Mouse (Mus musculus): ENCODE results near the gene Cox7a2. TPM values are rescaled to one million over a fixed set of nuclear protein-coding genes. Genes with fewer than 3 reads are reported as not detected.

Cox7a2 gene
- total RNA-seq, 2 experiments from 2014 or later = 343 to 356 TPM

GRCm38 (mm10) chr9:79723090-79723489 lies 36.6 kb downstream of the Cox7a2 start:
- DNase-seq (ENCODE audit: extremely low spot score in 1 of 2, low spot score in 2 of 2) = peak in 1 of 2 experiments; percentile 26
- TF ChIP-seq CTCF (IDR thresholded peaks at IDR 0.05) = peak; percentile 78
- Histone ChIP-seq H3K27ac (no peak overlapping the region), H3K4me3 (no peak overlapping the region)
- intact Hi-C loops (cut with DNase I) = loop anchor here (1.0 to 5.0 kb wide), 3 partner anchors 935 to 1126 kb away; no protein-coding TSS in a partner anchor

DNA sequence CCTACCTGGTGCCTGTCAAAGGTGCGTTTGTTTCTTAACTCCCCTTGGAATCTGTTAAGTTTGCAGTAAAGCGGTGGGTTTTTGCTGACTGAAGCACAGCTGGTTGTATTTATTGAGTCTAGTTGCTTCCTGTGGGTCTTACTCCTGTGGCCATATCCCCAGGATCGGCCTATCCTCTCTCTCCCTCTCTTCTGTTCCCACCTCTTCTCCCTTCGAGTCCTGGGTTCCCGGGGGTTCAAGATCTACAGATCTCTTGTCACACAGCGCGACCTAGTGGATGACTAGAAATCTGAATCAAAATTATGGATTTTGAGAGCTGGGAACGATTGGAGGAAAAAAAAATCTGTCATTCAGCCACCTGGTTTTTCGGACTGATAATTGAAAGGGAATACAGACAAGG lies 38.6 kb downstream of the Cox7a2 start:
- DNase-seq (ENCODE audit: extremely low spot score in 1 of 2, low spot score in 2 of 2) = peak; percentile 43 to 45
- intact Hi-C loops (cut with DNase I) = loop anchor here (1.0 to 5.0 kb wide), 5 partner anchors 613 to 1124 kb away; no protein-coding TSS in a partner anchor
- peak; percentile 71 for TF ChIP-seq CTCF (IDR thresholded peaks at IDR 0.05)
- no peak overlapping the region for H3K4me3 ChIP-seq
- H3K27ac ChIP-seq = no peak overlapping the region

GRCm38 (mm10) chr9:79720143-79720542 lies 39.5 kb downstream of the Cox7a2 start:
- no peak overlapping the region for H3K4me3 ChIP-seq
- intact Hi-C loops (cut with DNase I) = loop anchor here (2.0 to 5.0 kb wide), 3 partner anchors 1018 to 1123 kb away; no protein-coding TSS in a partner anchor
- TF ChIP-seq CTCF (IDR thresholded peaks at IDR 0.05) = no peak

GRCm38 (mm10) chr9:79719451-79719850 lies 40.2 kb downstream of the Cox7a2 start:
- Histone ChIP-seq H3K4me3 (peak overlapping the region; percentile 19; the same call in 1 of the 2 replicates), H3K27ac (no peak overlapping the region)
- no peak for TF ChIP-seq CTCF (IDR thresholded peaks at IDR 0.05)
- no peak for DNase-seq (ENCODE audit: extremely low spot score in 1 of 2, low spot score in 2 of 2)
- intact Hi-C loops (cut with DNase I) = loop anchor here (10.0 kb wide), 1 partner anchor 325 kb away; no protein-coding TSS in a partner anchor

More at GRCm38 (mm10) chr9:79720143-79720542, 39.5 kb downstream of the Cox7a2 start:
- H3K27ac ChIP-seq = no peak overlapping the region
- DNase-seq (ENCODE audit: extremely low spot score in 1 of 2, low spot score in 2 of 2) = no peak

DNA sequence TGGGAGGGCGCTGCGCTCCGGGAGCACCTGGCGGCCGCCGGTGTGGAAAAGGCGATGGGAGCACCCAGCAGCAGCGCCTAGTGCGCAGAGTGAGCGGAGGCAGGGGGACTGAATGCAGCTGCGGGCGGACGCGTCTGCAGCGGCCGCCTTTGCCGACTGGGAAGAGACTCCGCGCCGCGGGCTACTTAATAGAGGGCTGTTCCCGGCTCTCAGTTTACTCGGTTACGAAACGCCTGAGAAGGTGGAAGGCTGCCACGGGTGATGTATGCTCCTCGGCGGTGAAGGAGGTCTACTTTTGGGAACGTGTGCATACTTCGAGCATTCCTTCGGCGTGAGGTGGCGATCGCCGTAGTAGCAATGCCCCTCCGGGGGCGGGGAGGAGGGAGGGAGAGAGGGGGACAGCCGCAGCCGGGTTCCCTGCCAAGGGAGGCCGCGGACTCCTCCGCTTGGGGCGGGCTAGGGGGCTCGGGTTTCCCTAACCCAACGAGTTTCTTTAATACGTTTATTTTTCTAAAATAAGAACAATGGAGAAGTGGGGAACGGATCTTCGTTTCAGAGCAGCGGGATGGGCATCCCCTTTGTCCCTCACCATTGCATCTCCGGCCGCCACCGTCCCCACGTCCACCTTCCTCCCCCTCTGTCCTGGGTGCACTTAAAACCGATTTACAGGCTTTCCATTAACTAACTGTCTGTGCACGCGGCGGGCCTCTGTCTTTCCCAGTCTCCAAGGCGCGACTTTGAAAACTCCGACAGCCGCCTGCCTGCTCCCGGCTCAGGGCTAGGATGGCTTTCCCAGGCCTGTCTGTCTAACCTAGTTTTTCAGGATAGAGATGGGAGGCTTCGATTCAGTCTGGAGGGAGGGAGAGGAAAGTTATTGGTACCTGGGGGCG lies 41.0 kb downstream of the Cox7a2 start, which contains the start of gene Col12a1:
Gene Col12a1 (minus strand): TSS at position 351 of the 890 bp plus-strand sequence.
- H3K27ac ChIP-seq = no peak within 1 kb of the TSS
- TF ChIP-seq CTCF (IDR thresholded peaks at IDR 0.05) = no peak; the same call in 1 of the 2 replicates
- peak; percentile 35 to 44 for DNase-seq (ENCODE audit: extremely low spot score in 1 of 2, low spot score in 2 of 2)
- intact Hi-C loops (cut with DNase I) = loop anchor here (10.0 kb wide), 1 partner anchor 324 kb away; no protein-coding TSS in a partner anchor
- H3K4me3 ChIP-seq = peak within 1 kb of the TSS; percentile 46

GRCm38 (mm10) chr9:79717836-79718475 lies 41.7 kb downstream of the Cox7a2 start:
- Histone ChIP-seq H3K27ac (no peak overlapping the region), H3K4me3 (peak overlapping the region; percentile 46)
- no peak for DNase-seq (ENCODE audit: extremely low spot score in 1 of 2, low spot score in 2 of 2)
- no peak for TF ChIP-seq CTCF (IDR thresholded peaks at IDR 0.05)
- intact Hi-C loops (cut with DNase I) = loop anchor here (1.0 to 10.0 kb wide), 3 partner anchors 323 to 673 kb away; no protein-coding TSS in a partner anchor

DNA sequence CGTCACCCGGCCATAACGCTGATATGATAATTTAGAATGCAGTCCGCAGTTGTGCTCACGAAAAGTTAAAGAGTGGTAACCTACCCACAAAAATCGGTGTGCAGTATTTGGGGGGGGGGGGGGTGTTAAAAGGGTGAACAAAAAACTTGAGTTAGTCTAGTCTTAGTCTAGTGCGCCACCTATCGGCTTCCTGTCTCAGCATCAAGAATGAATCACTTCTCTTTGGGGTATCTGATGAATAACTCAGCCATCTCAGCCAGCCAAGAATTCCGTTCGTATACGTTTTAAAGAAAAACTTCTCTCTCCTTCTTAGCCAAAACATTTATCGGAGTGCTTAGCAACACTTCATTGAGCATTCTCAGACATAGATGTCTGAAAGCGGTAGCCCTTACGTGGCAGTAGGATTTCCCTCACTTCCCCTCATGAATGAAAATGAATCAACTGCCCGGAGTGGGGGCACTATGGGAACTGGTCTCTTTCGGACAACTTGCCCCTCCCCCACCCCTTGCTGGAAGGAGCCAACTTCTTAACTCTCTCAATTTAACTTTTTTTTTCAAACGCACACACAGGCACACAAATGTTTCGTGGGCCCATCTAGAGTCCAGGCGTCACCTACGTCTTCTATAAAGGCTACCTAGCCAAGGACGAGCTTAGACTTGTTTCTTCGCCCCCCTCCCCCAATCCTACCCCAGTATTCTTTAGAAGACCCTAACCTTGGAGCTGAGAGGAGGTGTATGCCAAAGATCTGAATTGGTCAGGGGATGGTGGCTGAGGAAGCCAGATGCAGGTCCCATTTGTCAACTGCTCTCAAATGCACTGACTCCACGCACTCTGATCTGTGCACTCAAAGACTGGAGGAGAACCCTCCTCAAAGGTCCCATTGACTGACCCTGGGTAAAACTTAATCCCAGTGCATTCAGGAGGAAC lies 42.5 kb downstream of the Cox7a2 start:
- TF ChIP-seq CTCF (IDR thresholded peaks at IDR 0.05) = peak; percentile 69
- Histone ChIP-seq H3K27ac (no peak overlapping the region), H3K4me3 (peak overlapping the region; percentile 46; the same call in 1 of the 2 replicates)
- peak; percentile 69 to 76 for DNase-seq (ENCODE audit: extremely low spot score in 1 of 2, low spot score in 2 of 2)
- intact Hi-C loops (cut with DNase I) = loop anchor here (1.0 to 10.0 kb wide), 3 partner anchors 322 to 672 kb away; no protein-coding TSS in a partner anchor

DNA sequence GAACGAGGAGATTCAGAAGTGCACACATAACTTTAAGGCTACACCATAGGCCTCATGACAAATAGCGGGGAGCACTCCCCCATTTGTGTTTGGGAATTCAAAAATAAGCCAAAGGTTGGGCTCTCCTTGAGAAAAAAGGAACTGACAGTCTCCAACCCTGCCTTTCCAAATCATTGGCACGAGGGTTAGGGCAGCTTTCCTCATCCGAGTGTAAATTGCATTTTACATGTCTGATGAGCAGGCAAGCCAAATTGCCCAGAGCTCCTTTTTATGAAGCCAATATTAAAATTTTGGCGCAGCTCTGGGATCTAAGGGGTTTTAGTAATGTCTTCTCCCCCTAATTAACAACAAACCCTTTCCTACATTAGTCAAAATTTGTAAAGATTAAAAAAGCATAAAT lies 43.2 kb downstream of the Cox7a2 start:
- Histone ChIP-seq H3K27ac (no peak overlapping the region), H3K4me3 (0 out of 2 replicates have a peak overlapping the region, but pooled peaks have one; percentile 26)
- TF ChIP-seq CTCF (IDR thresholded peaks at IDR 0.05) = no peak
- intact Hi-C loops (cut with DNase I) = loop anchor here (10.0 kb wide), 1 partner anchor 322 kb away; no protein-coding TSS in a partner anchor
- no peak for DNase-seq (ENCODE audit: extremely low spot score in 1 of 2, low spot score in 2 of 2)

- no peak; the same call in 1 of the 2 replicates for TF ChIP-seq CTCF (IDR thresholded peaks at IDR 0.05)
- Histone ChIP-seq H3K4me3 (no peak overlapping the region), H3K27ac (no peak overlapping the region)
- DNase-seq (ENCODE audit: extremely low spot score in 1 of 2, low spot score in 2 of 2) = peak in 1 of 2 experiments; percentile 39
- intact Hi-C loops (cut with DNase I) = loop anchor here (10.0 kb wide), 1 partner anchor 320 kb away; no protein-coding TSS in a partner anchor
Observed at GRCm38 (mm10) chr9:79714471-79715045, 45.1 kb downstream of the Cox7a2 start.

Other genes starting within 250 kb of the Cox7a2 start
- 1 to 10 TPM; 6.3 to 7.4 TPM for gene Col12a1, start 41.0 kb downstream of the Cox7a2 start, total RNA-seq (2021)
- gene Tmem30a, start 33.6 kb upstream of the Cox7a2 start, total RNA-seq (2021) = 100 to 1,000 TPM; 263 to 274 TPM

Data from left cerebral cortex, adult 2 months (tissue).